Mouse (Mus musculus): ENCODE data around the gene Npnt.

The Npnt gene

GRCm38 (mm10) chr3:132949791-132950528, at the start of gene Npnt:
Gene Npnt, minus strand, starts transcription at chr3:132950291.
- in situ Hi-C loops (cut with MboI; ENCODE audit: low pct_unique_long_range_greater_than_20kb in 1 of 2, low sequenced_read_pairs in 2 of 2, unreplicated experiment in 1 of 2) = no loop called here

- in situ Hi-C loops (cut with MboI; ENCODE audit: low pct_unique_long_range_greater_than_20kb in 1 of 2, low sequenced_read_pairs in 2 of 2, unreplicated experiment in 1 of 2) = no loop called here
Observed at GRCm38 (mm10) chr3:132996299-132996698, 46.2 kb upstream of the Npnt start.

GRCm38 (mm10) chr3:132995904-132996267, 45.8 kb upstream of the Npnt start:
- in situ Hi-C loops (cut with MboI; ENCODE audit: low pct_unique_long_range_greater_than_20kb in 1 of 2, low sequenced_read_pairs in 2 of 2, unreplicated experiment in 1 of 2) = no loop called here

DNA sequence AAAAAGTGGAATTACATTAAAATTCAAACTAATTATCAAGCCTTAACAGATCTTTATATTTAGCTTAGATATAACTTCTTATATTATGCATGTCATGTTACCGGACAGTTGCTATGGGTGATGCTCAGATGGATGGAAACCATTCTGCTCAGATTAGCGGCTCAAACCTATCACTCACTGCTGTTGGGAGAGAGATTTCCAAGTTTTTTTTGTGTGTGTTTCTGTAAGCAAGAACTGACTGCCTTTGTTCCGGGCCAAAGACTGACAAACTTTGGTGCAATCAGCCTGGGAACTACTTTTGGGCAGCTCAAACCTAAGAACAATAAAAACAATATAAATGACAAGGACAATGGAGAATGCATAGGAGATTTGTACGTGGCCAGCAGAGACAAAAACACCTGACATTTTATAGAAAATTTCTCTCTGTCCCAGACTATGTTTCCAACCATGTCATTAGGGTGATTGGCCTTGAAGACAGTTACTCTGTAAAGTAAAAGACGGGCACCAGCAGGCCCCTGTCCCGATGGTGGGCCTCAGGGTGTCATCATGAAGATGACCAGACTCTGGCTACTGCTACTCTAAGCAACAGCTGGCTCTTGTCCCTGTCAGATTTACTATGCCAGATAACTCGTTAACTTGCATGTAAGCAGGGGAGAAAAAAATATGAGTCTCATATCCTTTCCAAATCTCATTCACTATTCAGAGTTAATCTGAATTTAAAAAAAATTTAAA, 45.2 kb upstream of the Npnt start:
- in situ Hi-C loops (cut with MboI; ENCODE audit: low pct_unique_long_range_greater_than_20kb in 1 of 2, low sequenced_read_pairs in 2 of 2, unreplicated experiment in 1 of 2) = no loop called here

GRCm38 (mm10) chr3:132986188-132986587, 36.1 kb upstream of the Npnt start:
- in situ Hi-C loops (cut with MboI; ENCODE audit: low pct_unique_long_range_greater_than_20kb in 1 of 2, low sequenced_read_pairs in 2 of 2, unreplicated experiment in 1 of 2) = no loop called here

DNA sequence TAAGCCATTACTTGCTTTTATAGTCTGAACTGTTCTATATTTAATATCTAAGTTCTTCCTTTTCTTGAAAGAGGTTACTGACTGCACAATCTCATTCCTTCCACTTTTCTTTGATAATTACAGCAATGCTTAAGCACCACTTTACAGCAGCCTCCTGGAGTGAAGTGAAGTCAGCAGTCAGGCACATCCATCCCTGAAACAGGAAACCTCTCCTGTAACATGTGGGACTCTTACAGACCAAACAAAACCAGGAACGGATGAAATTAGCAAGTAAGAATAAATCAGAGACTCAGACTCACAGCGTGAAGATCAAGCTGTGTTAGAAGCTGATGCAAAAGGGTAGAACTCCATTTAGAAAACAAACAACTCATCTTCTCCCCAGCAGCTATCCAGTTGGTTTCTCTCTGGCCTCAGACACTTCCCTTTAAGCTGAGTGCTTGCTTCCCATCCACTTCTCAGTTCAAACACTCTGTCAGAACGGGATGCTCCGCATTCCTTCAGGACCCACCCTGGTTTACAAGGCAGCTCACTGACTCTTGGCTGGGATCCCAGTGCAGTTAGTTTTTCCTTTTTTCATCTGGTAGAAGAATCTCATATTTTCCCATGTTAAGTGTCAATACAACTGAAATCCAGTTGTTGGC, 33.9 kb upstream of the Npnt start:
- in situ Hi-C loops (cut with MboI; ENCODE audit: low pct_unique_long_range_greater_than_20kb in 1 of 2, low sequenced_read_pairs in 2 of 2, unreplicated experiment in 1 of 2) = no loop called here

DNA sequence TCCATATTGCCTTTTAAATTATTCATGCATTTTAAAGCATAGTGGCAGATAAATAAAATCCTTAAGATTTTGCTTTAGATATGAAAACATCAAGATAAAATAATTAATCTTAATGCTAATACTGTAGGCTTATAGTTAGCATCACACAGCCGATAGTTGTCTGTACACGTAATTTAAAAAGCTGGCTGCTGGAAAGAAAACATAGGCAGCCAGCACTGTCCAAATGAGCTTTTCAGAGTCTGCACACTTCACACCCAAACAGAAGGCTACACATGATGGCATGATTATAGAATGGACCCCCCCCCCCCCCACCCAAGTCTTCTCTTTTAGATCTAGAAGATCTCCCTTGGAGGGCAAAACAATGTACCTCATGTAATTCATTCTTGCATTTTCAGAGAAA, 31.9 kb upstream of the Npnt start:
- in situ Hi-C loops (cut with MboI; ENCODE audit: low pct_unique_long_range_greater_than_20kb in 1 of 2, low sequenced_read_pairs in 2 of 2, unreplicated experiment in 1 of 2) = no loop called here

- in situ Hi-C loops (cut with MboI; ENCODE audit: low pct_unique_long_range_greater_than_20kb in 1 of 2, low sequenced_read_pairs in 2 of 2, unreplicated experiment in 1 of 2) = no loop called here
Observed at GRCm38 (mm10) chr3:132979781-132980461, 29.8 kb upstream of the Npnt start.

DNA sequence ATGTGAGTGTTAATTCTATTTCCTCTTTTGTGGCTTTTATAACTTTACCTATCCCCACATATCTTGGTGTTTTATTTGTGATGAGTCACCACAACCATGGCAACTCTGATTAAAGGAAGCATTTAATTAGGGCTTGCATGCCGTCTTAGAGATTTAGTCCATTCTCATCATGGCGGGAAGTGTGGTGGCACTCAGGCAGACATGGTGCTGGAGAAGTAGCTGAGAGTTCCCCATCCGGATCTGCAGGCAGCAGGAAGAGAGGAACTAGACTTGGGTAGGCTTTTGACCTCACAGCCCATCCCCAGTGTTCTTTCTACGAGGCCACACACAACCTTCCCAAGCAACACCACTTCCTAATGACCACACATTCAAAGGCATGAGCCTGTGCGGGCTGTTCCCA, 16.2 kb upstream of the Npnt start:
- in situ Hi-C loops (cut with MboI; ENCODE audit: low pct_unique_long_range_greater_than_20kb in 1 of 2, low sequenced_read_pairs in 2 of 2, unreplicated experiment in 1 of 2) = no loop called here

- in situ Hi-C loops (cut with MboI; ENCODE audit: low pct_unique_long_range_greater_than_20kb in 1 of 2, low sequenced_read_pairs in 2 of 2, unreplicated experiment in 1 of 2) = no loop called here
Observed at GRCm38 (mm10) chr3:132964715-132965507, 14.8 kb upstream of the Npnt start.

DNA sequence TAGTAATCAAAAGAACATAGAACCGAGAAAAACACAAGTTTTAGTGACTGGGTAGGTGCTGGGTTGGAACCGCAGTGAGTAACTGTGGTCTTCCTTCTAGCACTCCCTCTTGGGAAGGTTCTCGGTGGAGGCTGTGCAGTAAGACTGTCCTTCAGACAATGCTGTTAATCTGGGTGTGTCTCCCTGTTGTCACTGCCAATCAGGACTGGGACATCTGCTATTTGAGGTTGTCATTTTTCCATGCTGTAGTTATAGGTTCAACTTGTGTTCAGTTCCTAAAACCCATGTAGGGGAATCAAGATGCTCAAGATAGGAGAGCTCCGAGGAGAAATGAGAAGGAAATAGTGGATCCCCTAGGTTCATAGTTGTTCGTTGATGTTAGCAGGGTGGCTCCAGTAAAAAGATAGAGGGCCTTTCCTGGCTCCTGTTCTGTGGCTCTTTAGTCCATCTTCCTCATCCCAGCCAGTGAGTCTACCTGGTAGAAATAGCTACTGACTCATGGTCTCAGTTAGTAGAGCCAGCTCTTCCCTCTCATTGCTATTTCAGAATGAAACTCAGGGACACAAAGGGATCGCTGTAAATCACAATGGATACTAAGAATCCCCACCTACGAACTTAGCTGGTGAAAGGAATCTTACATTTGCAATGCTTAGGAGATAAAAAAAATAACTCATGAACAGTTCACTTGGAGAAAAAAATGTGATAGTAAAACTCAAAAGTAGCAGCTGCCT, 12.7 kb upstream of the Npnt start:
- in situ Hi-C loops (cut with MboI; ENCODE audit: low pct_unique_long_range_greater_than_20kb in 1 of 2, low sequenced_read_pairs in 2 of 2, unreplicated experiment in 1 of 2) = no loop called here

GRCm38 (mm10) chr3:132950529-132950880, 414 bp upstream of the Npnt start:
- in situ Hi-C loops (cut with MboI; ENCODE audit: low pct_unique_long_range_greater_than_20kb in 1 of 2, low sequenced_read_pairs in 2 of 2, unreplicated experiment in 1 of 2) = no loop called here

DNA sequence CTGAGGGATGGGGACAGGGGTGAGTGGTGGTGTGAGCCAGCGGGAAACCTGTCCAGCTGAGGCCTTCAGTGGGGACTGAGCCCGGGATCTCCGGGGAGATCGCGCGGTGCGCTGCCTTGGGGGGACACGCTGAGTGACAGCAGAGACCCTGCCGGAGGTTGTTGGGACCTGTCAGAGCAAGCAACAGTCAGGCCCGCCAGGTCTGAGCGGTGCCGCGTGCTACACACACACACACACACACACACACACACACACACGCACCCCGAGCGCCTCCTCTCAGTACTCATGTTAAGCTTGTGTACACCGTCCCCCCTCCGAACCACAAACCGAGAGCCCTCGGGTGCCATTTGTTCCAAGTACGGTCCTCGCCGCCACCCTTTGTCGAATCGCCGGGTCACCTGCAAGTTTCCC, 706 bp downstream of the Npnt start:
- in situ Hi-C loops (cut with MboI; ENCODE audit: low pct_unique_long_range_greater_than_20kb in 1 of 2, low sequenced_read_pairs in 2 of 2, unreplicated experiment in 1 of 2) = no loop called here

GRCm38 (mm10) chr3:132948298-132948795, 1.7 kb downstream of the Npnt start:
- in situ Hi-C loops (cut with MboI; ENCODE audit: low pct_unique_long_range_greater_than_20kb in 1 of 2, low sequenced_read_pairs in 2 of 2, unreplicated experiment in 1 of 2) = no loop called here

DNA sequence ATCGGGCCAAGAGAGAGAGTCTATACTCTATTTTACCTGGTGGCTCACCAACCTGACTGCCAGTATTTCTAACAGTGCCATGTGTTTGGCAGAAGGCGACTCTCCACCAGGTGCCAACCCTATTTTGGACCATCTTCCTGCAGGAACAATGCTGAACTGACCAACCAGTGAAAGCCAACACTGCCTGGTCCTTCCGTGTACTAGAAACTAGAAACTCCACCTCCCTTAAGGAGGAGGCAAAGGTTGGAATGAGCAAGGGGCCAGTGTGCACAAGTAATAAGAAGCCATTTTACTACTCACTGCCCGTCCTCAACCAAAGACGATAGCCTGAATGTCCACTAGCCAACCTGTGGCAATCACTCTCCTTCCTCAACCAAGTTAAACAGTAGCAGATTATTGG, 4.0 kb downstream of the Npnt start:
- in situ Hi-C loops (cut with MboI; ENCODE audit: low pct_unique_long_range_greater_than_20kb in 1 of 2, low sequenced_read_pairs in 2 of 2, unreplicated experiment in 1 of 2) = no loop called here

GRCm38 (mm10) chr3:132945669-132946068, 4.4 kb downstream of the Npnt start:
- in situ Hi-C loops (cut with MboI; ENCODE audit: low pct_unique_long_range_greater_than_20kb in 1 of 2, low sequenced_read_pairs in 2 of 2, unreplicated experiment in 1 of 2) = no loop called here

GRCm38 (mm10) chr3:132944609-132945008, 5.5 kb downstream of the Npnt start:
- in situ Hi-C loops (cut with MboI; ENCODE audit: low pct_unique_long_range_greater_than_20kb in 1 of 2, low sequenced_read_pairs in 2 of 2, unreplicated experiment in 1 of 2) = no loop called here

- in situ Hi-C loops (cut with MboI; ENCODE audit: low pct_unique_long_range_greater_than_20kb in 1 of 2, low sequenced_read_pairs in 2 of 2, unreplicated experiment in 1 of 2) = no loop called here
Observed at GRCm38 (mm10) chr3:132944193-132944592, 5.9 kb downstream of the Npnt start.

Data from mouse embryonic stem cell (cell line).